Mouse (Mus musculus): ENCODE data around the gene Taldo1. TPM values are rescaled to one million over a fixed set of nuclear protein-coding genes. Genes with fewer than 3 reads are reported as not detected.

Gene Taldo1
- 292 and 298 TPM in 2 replicates for polyA plus RNA-seq (2015; fragmentation: Nextera tagmentation; extraction: Ambion mirVana)

DNA sequence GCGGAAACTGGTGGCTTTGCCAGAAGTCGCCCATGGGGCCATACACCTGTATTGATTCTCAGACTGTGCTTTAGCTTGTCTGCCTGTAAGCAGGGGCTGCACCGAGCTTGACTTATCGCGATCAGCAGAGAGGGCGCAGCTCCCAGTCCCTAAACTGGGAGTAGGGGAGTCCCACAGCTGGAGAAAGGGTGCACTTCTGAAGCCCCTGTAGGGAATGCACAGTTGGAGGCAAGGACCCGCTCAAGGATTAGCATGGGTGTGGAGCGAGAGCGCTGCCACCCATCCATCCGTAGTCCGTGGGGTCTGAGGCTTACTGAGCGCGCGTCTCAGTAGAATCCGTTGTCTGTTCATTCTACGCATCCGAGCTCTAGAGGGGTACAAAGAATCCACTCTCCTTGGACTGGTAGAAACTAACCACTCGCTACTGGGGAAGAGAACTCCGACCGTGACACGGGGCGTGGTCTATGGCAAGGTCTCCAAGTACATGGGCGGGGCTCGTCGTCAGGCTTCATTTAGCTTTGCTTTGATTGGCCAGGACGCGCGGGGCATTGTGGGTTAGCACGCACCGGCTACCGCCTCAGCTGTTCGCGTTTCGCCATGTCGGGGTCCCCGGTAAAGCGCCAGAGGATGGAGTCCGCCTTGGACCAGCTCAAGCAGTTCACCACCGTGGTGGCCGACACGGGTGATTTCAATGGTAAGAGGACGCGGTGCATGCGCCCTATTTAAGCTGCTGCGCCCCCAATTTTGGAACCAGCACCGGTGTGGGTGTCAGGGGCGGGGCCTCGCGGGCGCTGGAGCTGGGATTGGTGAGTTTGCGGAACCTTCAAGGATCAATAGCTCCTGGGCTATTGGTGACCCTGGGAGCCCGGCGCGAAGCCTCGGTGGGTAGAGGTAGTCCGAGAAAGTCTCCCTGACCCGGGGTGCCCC, at the start of gene Taldo1:
TSS of gene Taldo1 (plus strand) at position 575 of the 927 bp plus-strand sequence.
- Histone ChIP-seq H3K9ac (peak within 1 kb of the TSS; percentile 80), H3K9me3 (no peaks in the 10 kb centered on the region), H3K36me3 (replicated peaks) (peaks cover 3% of the 10 kb centered on the region; the same call in 1 of the 2 replicates), H3K4me2 (peak within 1 kb of the TSS; percentile 96), H3K4me1 (peaks cover 14% of the 10 kb centered on the region), H3K4me3 (peak within 1 kb of the TSS; percentile 76), H3K27ac (peak within 1 kb of the TSS; percentile 85), H3K27me3 (replicated peaks) (no peaks in the 10 kb centered on the region)
- under 1% methylated on average over 57 of the region's 57 CpGs for WGBS
- peak; percentile 94 for ATAC-seq (replicated peaks)

DNA sequence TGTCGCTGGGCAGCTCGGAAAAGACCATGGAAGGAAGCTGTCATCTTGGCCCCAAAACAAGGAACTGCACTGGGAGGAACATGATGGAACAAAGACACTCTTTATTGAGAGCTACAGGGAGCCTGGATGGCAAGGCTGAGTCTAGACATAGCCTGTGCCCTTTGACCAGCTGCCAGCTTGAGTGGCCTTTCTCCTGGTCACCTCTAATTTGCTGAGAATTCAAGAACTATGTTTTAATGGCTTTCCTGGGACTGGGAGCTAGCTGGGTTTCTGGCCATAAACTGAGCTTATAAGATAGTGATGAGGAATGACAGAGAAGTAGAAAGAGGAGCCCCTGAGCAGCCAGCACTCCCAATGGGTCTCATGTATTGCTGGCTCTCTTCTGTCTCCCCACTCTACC, 48.8 kb upstream of the Taldo1 start:
- H3K27me3 ChIP-seq (replicated peaks) = peaks cover 7% of the 10 kb centered on the region; the same call in 1 of the 2 replicates
- H3K4me3 ChIP-seq = no peak overlapping the region
- no peak overlapping the region for H3K4me2 ChIP-seq
- H3K36me3 ChIP-seq (replicated peaks) = no peaks in the 10 kb centered on the region
- peaks cover 7% of the 10 kb centered on the region for H3K4me1 ChIP-seq
- WGBS = 53% methylated on average over 2 of the region's 2 CpGs
- ATAC-seq (replicated peaks) = no peak
- no peak overlapping the region for H3K9ac ChIP-seq
- no peaks in the 10 kb centered on the region for H3K9me3 ChIP-seq
- H3K27ac ChIP-seq = no peak overlapping the region

DNA sequence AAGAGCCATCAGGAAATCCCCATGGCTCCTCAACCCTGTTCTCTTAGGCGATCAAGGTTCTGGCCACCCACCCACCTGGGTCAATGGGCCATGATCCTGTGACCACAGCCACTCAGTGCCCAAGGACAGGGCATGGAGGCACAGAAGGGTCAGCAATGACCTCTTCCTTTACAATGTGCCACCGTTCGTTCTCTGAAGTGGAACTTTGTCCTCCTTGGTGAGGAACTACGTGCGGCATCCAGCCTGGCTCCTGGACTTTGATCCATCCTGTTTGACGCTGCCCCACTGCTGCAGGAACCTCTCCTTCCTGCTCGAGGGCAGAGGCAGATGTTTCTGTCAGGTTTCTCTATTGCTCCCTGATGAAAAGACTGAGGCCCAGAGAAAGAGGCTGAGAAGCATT, 48.3 kb upstream of the Taldo1 start:
- H3K4me1 ChIP-seq = peaks cover 4% of the 10 kb centered on the region
- H3K27ac ChIP-seq = no peak overlapping the region
- WGBS = 80% methylated on average over 7 of the region's 7 CpGs
- no peak overlapping the region for H3K9ac ChIP-seq
- no peaks in the 10 kb centered on the region for H3K9me3 ChIP-seq
- H3K27me3 ChIP-seq (replicated peaks) = 0 out of 2 replicates have a peak, but pooled peaks cover 3% of the 10 kb centered on the region
- H3K36me3 ChIP-seq (replicated peaks) = no peaks in the 10 kb centered on the region
- ATAC-seq (replicated peaks) = no peak
- no peak overlapping the region for H3K4me3 ChIP-seq
- H3K4me2 ChIP-seq = no peak overlapping the region

GRCm38 (mm10) chr7:141344787-141345186, 47.2 kb upstream of the Taldo1 start:
- Histone ChIP-seq H3K9ac (no peak overlapping the region), H3K4me3 (no peak overlapping the region), H3K27ac (no peak overlapping the region), H3K4me1 (no peaks in the 10 kb centered on the region), H3K9me3 (no peaks in the 10 kb centered on the region), H3K4me2 (no peak overlapping the region), H3K36me3 (replicated peaks) (no peaks in the 10 kb centered on the region), H3K27me3 (replicated peaks) (0 out of 2 replicates have a peak, but pooled peaks cover 3% of the 10 kb centered on the region)
- WGBS = 92% methylated on average over 5 of the region's 5 CpGs
- ATAC-seq (replicated peaks) = no peak

- WGBS = 86% methylated on average over 6 of the region's 6 CpGs
- Histone ChIP-seq H3K27ac (no peak overlapping the region), H3K36me3 (replicated peaks) (no peaks in the 10 kb centered on the region), H3K4me3 (no peak overlapping the region), H3K27me3 (replicated peaks) (no peaks in the 10 kb centered on the region), H3K9me3 (no peaks in the 10 kb centered on the region), H3K4me1 (peaks cover 11% of the 10 kb centered on the region), H3K9ac (no peak overlapping the region), H3K4me2 (no peak overlapping the region)
- no peak for ATAC-seq (replicated peaks)
Observed at GRCm38 (mm10) chr7:141351061-141351460, 40.9 kb upstream of the Taldo1 start.

GRCm38 (mm10) chr7:141355051-141355450, 36.9 kb upstream of the Taldo1 start:
- 56% methylated on average over 8 of the region's 8 CpGs for WGBS
- Histone ChIP-seq H3K36me3 (replicated peaks) (no peaks in the 10 kb centered on the region), H3K4me3 (no peak overlapping the region), H3K4me1 (peaks cover 13% of the 10 kb centered on the region), H3K9ac (no peak overlapping the region), H3K4me2 (no peak overlapping the region), H3K27ac (0 out of 2 replicates have a peak overlapping the region, but pooled peaks have one; percentile 18), H3K27me3 (replicated peaks) (no peaks in the 10 kb centered on the region), H3K9me3 (no peaks in the 10 kb centered on the region)
- peak; percentile 73 for ATAC-seq (replicated peaks)

DNA sequence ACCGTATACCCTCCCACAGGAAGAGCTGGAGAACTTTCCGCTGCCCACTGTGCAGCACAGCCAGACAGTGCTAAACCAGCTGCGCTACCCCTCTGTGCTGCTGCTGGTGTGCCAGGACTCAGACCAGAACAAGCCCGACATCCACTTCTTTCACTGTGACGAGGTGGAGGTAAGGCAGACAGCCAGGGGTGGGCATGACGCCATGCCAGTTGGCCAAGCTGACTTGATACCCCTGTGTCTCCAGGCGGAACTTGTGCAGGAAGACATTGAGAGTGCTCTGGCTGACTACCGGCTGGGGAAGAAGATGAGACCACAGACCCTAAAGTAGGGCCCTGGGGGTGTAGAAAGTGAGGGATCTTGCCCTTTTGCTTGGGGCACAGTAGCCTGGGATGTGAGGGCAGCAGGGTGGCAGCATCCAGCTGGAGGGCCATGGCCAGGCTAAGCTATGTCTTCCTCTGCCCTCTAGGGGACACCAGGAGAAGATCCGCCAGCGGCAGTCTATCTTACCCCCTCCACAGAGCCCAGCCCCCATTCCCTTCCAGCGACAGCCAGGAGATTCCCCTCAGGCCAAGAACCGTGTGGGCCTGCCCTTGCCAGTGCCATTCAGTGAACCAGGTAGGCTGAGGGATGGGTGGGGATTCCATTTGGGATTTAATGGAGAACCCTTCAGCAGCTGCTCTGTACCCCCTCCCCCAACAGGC, 36.2 kb upstream of the Taldo1 start:
- Histone ChIP-seq H3K36me3 (replicated peaks) (no peaks in the 10 kb centered on the region), H3K4me2 (no peak overlapping the region), H3K27me3 (replicated peaks) (no peaks in the 10 kb centered on the region; the same call in 1 of the 2 replicates), H3K9ac (no peak overlapping the region), H3K27ac (0 out of 2 replicates have a peak overlapping the region, but pooled peaks have one; percentile 18), H3K4me1 (peaks cover 13% of the 10 kb centered on the region), H3K4me3 (no peak overlapping the region), H3K9me3 (no peaks in the 10 kb centered on the region)
- no peak for ATAC-seq (replicated peaks)
- WGBS = 55% methylated on average over 12 of the region's 12 CpGs

DNA sequence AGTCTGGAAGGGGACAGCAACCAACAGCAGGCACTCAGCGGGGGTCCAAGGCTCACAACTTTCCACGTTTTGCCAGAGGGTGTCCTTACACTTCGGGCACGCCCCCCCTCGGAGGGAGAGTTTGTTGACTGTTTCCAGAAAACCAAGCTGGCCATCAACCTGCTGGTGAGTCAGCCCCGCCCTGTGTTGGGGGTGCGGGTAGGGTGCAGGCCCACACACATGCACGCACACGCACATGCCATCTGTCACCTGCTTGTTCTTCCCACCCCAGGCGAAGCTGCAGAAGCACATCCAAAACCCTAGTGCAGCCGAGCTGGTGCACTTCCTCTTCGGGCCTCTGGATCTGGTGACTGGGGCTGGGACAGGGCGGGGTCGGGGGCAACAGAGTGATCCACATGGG, 35.0 kb upstream of the Taldo1 start:
- Histone ChIP-seq H3K9ac (no peak overlapping the region), H3K27ac (no peak overlapping the region), H3K9me3 (no peaks in the 10 kb centered on the region), H3K4me1 (peaks cover 16% of the 10 kb centered on the region), H3K27me3 (replicated peaks) (peaks cover 8% of the 10 kb centered on the region), H3K4me2 (no peak overlapping the region), H3K36me3 (replicated peaks) (no peaks in the 10 kb centered on the region), H3K4me3 (no peak overlapping the region)
- ATAC-seq (replicated peaks) = no peak
- WGBS = 79% methylated on average over 14 of the region's 14 CpGs

GRCm38 (mm10) chr7:141361510-141361909, 30.5 kb upstream of the Taldo1 start:
- H3K4me2 ChIP-seq = peak overlapping the region; percentile 34
- WGBS = 15% methylated on average over 24 of the region's 24 CpGs
- H3K4me3 ChIP-seq = no peak overlapping the region
- H3K4me1 ChIP-seq = peaks cover 3% of the 10 kb centered on the region; the same call in 1 of the 2 replicates
- H3K9ac ChIP-seq = no peak overlapping the region
- H3K27ac ChIP-seq = no peak overlapping the region
- ATAC-seq (replicated peaks) = no peak
- no peaks in the 10 kb centered on the region for H3K36me3 ChIP-seq (replicated peaks)
- peaks cover 10% of the 10 kb centered on the region for H3K27me3 ChIP-seq (replicated peaks)
- H3K9me3 ChIP-seq = no peaks in the 10 kb centered on the region

DNA sequence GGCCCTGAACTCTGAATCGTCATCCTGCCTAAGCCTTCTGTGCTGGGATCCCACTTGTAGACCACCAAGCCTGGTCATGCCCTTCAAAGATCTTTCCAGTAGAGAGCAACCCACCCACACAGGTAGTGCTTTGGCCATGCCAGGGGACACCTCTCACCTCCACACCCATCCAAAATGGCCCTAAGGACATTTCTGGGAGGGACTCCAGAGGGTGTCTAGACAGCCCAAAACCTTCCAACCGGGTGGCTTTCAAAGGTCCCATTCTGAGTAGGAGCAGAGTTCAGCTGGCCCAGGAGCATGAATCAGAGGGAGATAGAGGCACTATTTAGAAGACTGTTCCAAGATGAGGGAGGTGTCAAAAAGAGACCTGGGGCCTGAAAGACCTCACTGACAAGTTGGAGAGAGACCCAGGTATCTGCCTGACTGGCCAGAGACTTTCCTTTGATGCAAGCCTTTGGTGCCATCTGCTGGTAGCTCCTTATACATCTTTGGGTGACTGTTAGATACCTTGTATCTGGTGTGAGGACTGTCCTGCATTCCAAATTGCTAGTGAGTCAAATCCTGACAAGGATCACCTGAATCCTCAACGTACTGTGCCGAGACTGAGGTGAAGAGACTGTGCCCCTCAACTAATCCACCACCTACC, 28.8 kb upstream of the Taldo1 start:
- H3K36me3 ChIP-seq (replicated peaks) = no peaks in the 10 kb centered on the region
- no peak for ATAC-seq (replicated peaks)

GRCm38 (mm10) chr7:141363752-141364125, 28.3 kb upstream of the Taldo1 start:
- Histone ChIP-seq H3K27me3 (replicated peaks) (peaks cover 10% of the 10 kb centered on the region), H3K36me3 (replicated peaks) (no peaks in the 10 kb centered on the region), H3K27ac (no peak overlapping the region), H3K4me1 (peaks cover 3% of the 10 kb centered on the region; the same call in 1 of the 2 replicates), H3K9ac (no peak overlapping the region), H3K9me3 (no peaks in the 10 kb centered on the region), H3K4me2 (no peak overlapping the region), H3K4me3 (no peak overlapping the region)
- 63% methylated on average over 2 of the region's 2 CpGs for WGBS
- no peak for ATAC-seq (replicated peaks)

More for the DNA sequence above, 28.8 kb upstream of the Taldo1 start:
- no peak overlapping the region for H3K4me3 ChIP-seq
- H3K4me1 ChIP-seq = peaks cover 3% of the 10 kb centered on the region; the same call in 1 of the 2 replicates
- H3K4me2 ChIP-seq = no peak overlapping the region
- no peak overlapping the region for H3K9ac ChIP-seq
- H3K27me3 ChIP-seq (replicated peaks) = peaks cover 10% of the 10 kb centered on the region
- no peak overlapping the region for H3K27ac ChIP-seq
- no peaks in the 10 kb centered on the region for H3K9me3 ChIP-seq
- WGBS = 60% methylated on average over 4 of the region's 4 CpGs
